Mouse (Mus musculus) pancreas, adult 10 weeks (tissue): ENCODE results near the gene Gm8265. TPM values are rescaled to one million over a fixed set of nuclear protein-coding genes. Genes with fewer than 3 reads are reported as not detected.

Experiments
- polyA plus RNA-seq: library from polyadenylated mRNA; stranded (reverse); fragments of 350-450 nt; fragmentation: Illumina TruSeq; extraction: RNeasy Lipid Tissue Mini Kit (QIAGEN cat#74804); gene quantifications from one replicate; pipeline ENCODE4 v1.2.3, GENCODE M21; 2015; ENCODE audit warnings: low read depth, low replicate concordance; ENCODE audit not compliant: insufficient read depth

The Gm8265 gene
- polyA plus RNA-seq: not detected

DNA sequence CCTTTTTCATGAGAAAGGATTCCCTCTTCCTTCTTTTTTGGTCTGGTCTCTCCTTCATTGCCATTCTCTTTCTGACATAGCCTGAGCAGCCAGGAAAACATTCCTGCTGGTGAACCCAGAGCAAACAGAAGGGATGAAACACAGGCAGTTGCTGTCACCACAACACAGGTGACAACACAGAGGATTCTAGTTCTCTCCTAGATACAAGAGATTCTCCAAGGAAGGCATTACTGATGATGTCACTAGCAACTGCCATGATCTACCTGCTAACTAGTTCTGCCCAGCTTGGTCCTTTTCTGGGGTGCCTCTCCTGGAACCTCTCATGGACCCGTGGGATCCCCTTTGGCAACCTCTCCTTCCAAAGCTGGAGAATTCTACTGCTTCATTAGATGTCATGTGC lies at the start of gene Gm8265:
Gm8265 (minus strand) TSS at position 101 of the 400 bp plus-strand sequence.

Other genes starting within 250 kb of the Gm8265 start
- gene Gm3500, start 244.0 kb downstream of the Gm8265 start, polyA plus RNA-seq: not detected
- gene Gm3194, start 177.6 kb downstream of the Gm8265 start, polyA plus RNA-seq: not detected
- not detected for gene Gm8246, start 155.2 kb downstream of the Gm8265 start, polyA plus RNA-seq
- not detected for gene Gm3187, start 148.8 kb downstream of the Gm8265 start, polyA plus RNA-seq
- not detected for gene Gm3488, start 131.4 kb downstream of the Gm8265 start, polyA plus RNA-seq
- not detected for gene Gm3532, start 94.5 kb downstream of the Gm8265 start, polyA plus RNA-seq
- gene Gm9603, start 54.4 kb upstream of the Gm8265 start, polyA plus RNA-seq: not detected
- gene Gm3373, start 108.5 kb upstream of the Gm8265 start, polyA plus RNA-seq: not detected
- not detected for gene Gm3383, start 175.0 kb upstream of the Gm8265 start, polyA plus RNA-seq
- gene Gm3424, start 197.3 kb upstream of the Gm8265 start, polyA plus RNA-seq: not detected
- not detected for gene Gm8237, start 247.4 kb upstream of the Gm8265 start, polyA plus RNA-seq